Mouse (Mus musculus) brain, embryonic 14.5 days (tissue): ENCODE results near the gene Lrrc36.

Source experiments
- CTCF ChIP-seq: fragments of 200-500 bp; IDR thresholded peaks from 2 replicates; pipeline ENCODE4 v1.5.1; 2012; ENCODE audit warnings: inconsistent platforms, mild to moderate bottlenecking, moderate library complexity, borderline replicate concordance; ENCODE audit not compliant: insufficient read depth, insufficient read length; ENCODE audit errors: extremely low read depth
- POLR2A ChIP-seq: fragments of 200-500 bp; IDR thresholded peaks from 2 replicates; pipeline ENCODE4 v1.6.1; 2012; ENCODE audit warnings: mild to moderate bottlenecking, inconsistent platforms, borderline replicate concordance; ENCODE audit not compliant: poor library complexity, insufficient read depth, insufficient read length, severe bottlenecking; ENCODE audit errors: extremely low read depth

GRCm38 (mm10) chr8:105493495-105493894 lies 80.1 kb downstream of the Lrrc36 start:
- TF ChIP-seq POLR2A, result no peak
- TF ChIP-seq CTCF, result no peak
